In genomic region chr15:89429352-89430221, GRCm38 (mm10) we compare ENCODE assay signal across 8 mouse cellular contexts. TPM values are rescaled to one million over a fixed set of nuclear protein-coding genes. Genes with fewer than 3 reads are reported as not detected.
DNase-seq lines count a peak whose midpoint lies in the region; ATAC-seq and TF ChIP-seq lines count a peak whose summit lies in the region.

Gene C730034F03Rik (plus strand): TSS chr15:89429589.
Gene Gm44502 (minus strand): TSS chr15:89429696.
Gene Chkb (minus strand): TSS chr15:89429908.

- H3K4me2 ChIP-seq in heart, embryonic 12.5 days = peak within 1 kb of the TSS; percentile 91
- peak within 1 kb of the TSS; percentile 73 for H3K4me2 ChIP-seq in kidney, postnatal 0 days (ENCODE audit: low read length)
- peak within 1 kb of the TSS; percentile 93 for H3K4me2 ChIP-seq in liver, embryonic 11.5 days
- H3K4me2 ChIP-seq in stomach, embryonic 14.5 days (replicated peaks; ENCODE audit: low read depth, low read length) = peak within 1 kb of the TSS; percentile 85

- peak within 1 kb of the TSS; percentile 97 for H3K27ac ChIP-seq in heart, embryonic 12.5 days (ENCODE audit: poor library complexity, severe bottlenecking)
- H3K27ac ChIP-seq in kidney, postnatal 0 days = peak within 1 kb of the TSS; percentile 96
- H3K27ac ChIP-seq in liver, embryonic 11.5 days (ENCODE audit: low read depth, low read length) = peak within 1 kb of the TSS; percentile 96
- H3K27ac ChIP-seq in stomach, embryonic 14.5 days (ENCODE audit: low read length) = peak within 1 kb of the TSS; percentile 97

- H3K4me1 ChIP-seq in heart, embryonic 12.5 days (replicated peaks) = peaks cover 37% of the 10 kb centered on the region
- peaks cover 18% of the 10 kb centered on the region; the same call in 1 of the 2 replicates for H3K4me1 ChIP-seq in kidney, postnatal 0 days (replicated peaks; ENCODE audit: insufficient read depth, low read length)
- peaks cover 11% of the 10 kb centered on the region for H3K4me1 ChIP-seq in liver, embryonic 11.5 days (replicated peaks; ENCODE audit: control insufficient read depth, insufficient read depth, low read length)
- no peaks in the 10 kb centered on the region for H3K4me1 ChIP-seq in stomach, embryonic 14.5 days (ENCODE audit: control insufficient read depth, insufficient read depth, low read length)

- no peak for TF ChIP-seq CTCF in kidney, postnatal 0 days (IDR thresholded peaks at IDR 0.05; ENCODE audit: low read depth)

- peak; percentile 97 for DNase-seq in CD4-positive helper T cell, adult 2 months (ENCODE audit: low read depth, low spot score)
- DNase-seq in brain, embryonic 18.5 days (ENCODE audit: low read depth, low spot score) = peak; percentile 90
- DNase-seq in kidney, postnatal 0 days (ENCODE audit: low spot score) = peak; percentile 96
- peak; percentile 91 for DNase-seq in liver, embryonic 11.5 days (ENCODE audit: low spot score)
- peak; percentile 94 for DNase-seq in naive thymus-derived CD4-positive, alpha-beta T cell, adult 2 months (ENCODE audit: low read depth)

- peak within 1 kb of the TSS; percentile 83 for H3K9ac ChIP-seq in heart, embryonic 12.5 days
- H3K9ac ChIP-seq in kidney, postnatal 0 days (ENCODE audit: low read depth, low read length) = peak within 1 kb of the TSS; percentile 75
- peak within 1 kb of the TSS; percentile 86 for H3K9ac ChIP-seq in liver, embryonic 11.5 days (ENCODE audit: low read depth, low read length)
- H3K9ac ChIP-seq in stomach, embryonic 14.5 days (replicated peaks; ENCODE audit: low read depth, low read length) = peak within 1 kb of the TSS; percentile 57

- H3K36me3 ChIP-seq in heart, embryonic 12.5 days = peaks cover 26% of the 10 kb centered on the region
- H3K36me3 ChIP-seq in kidney, postnatal 0 days (ENCODE audit: insufficient read depth, low read length) = peaks cover 9% of the 10 kb centered on the region; the same call in 1 of the 2 replicates
- H3K36me3 ChIP-seq in liver, embryonic 11.5 days (ENCODE audit: control insufficient read depth, insufficient read depth, low read length) = peaks cover 7% of the 10 kb centered on the region; the same call in 1 of the 2 replicates
- peaks cover 15% of the 10 kb centered on the region for H3K36me3 ChIP-seq in stomach, embryonic 14.5 days (ENCODE audit: control insufficient read depth, insufficient read depth, low read length)

- H3K27me3 ChIP-seq in heart, embryonic 12.5 days (replicated peaks) = no peaks in the 10 kb centered on the region
- H3K27me3 ChIP-seq in kidney, postnatal 0 days (ENCODE audit: insufficient read depth, low read length) = no peaks in the 10 kb centered on the region
- H3K27me3 ChIP-seq in liver, embryonic 11.5 days (replicated peaks; ENCODE audit: control insufficient read depth, insufficient read depth, low read length) = no peaks in the 10 kb centered on the region
- H3K27me3 ChIP-seq in stomach, embryonic 14.5 days (ENCODE audit: control insufficient read depth, insufficient read depth, low read length) = no peaks in the 10 kb centered on the region

- no peaks in the 10 kb centered on the region for H3K9me3 ChIP-seq in heart, embryonic 12.5 days (replicated peaks)
- H3K9me3 ChIP-seq in kidney, postnatal 0 days (replicated peaks; ENCODE audit: low read length) = no peaks in the 10 kb centered on the region
- no peaks in the 10 kb centered on the region for H3K9me3 ChIP-seq in liver, embryonic 11.5 days (ENCODE audit: control insufficient read depth, low read length)
- no peaks in the 10 kb centered on the region for H3K9me3 ChIP-seq in stomach, embryonic 14.5 days (ENCODE audit: control insufficient read depth, low read depth, low read length)

- WGBS in heart, embryonic 12.5 days = under 1% methylated on average over 70 of the region's 70 CpGs
- under 1% methylated on average over 70 of the region's 70 CpGs for WGBS in kidney, postnatal 0 days
- under 1% methylated on average over 70 of the region's 70 CpGs for WGBS in liver, embryonic 11.5 days
- WGBS in stomach, embryonic 14.5 days = under 1% methylated on average over 68 of the region's 70 CpGs

- H3K4me3 ChIP-seq in heart, embryonic 12.5 days = peak within 1 kb of the TSS; percentile 74
- H3K4me3 ChIP-seq in kidney, postnatal 0 days (replicated peaks; ENCODE audit: low read depth, low read length) = peak within 1 kb of the TSS; percentile 68
- peak within 1 kb of the TSS; percentile 76 for H3K4me3 ChIP-seq in liver, embryonic 11.5 days (ENCODE audit: low read depth, low read length)
- peak within 1 kb of the TSS; percentile 78 for H3K4me3 ChIP-seq in stomach, embryonic 14.5 days (ENCODE audit: low read depth, low read length)

- ATAC-seq in erythroid progenitor cell, adult 5-6 weeks (replicated peaks; ENCODE audit: low FRiP score, poor library complexity, severe bottlenecking) = peak; percentile 91
- ATAC-seq in heart, embryonic 12.5 days (ENCODE audit: insufficient number of reproducible peaks, low FRiP score) = peak; percentile 93
- ATAC-seq in kidney, postnatal 0 days (replicated peaks; ENCODE audit: low FRiP score, low read depth) = peak; percentile 91
- ATAC-seq in liver, embryonic 11.5 days (replicated peaks; ENCODE audit: low FRiP score) = peak; percentile 90
- peak; percentile 92 for ATAC-seq in stomach, embryonic 14.5 days (ENCODE audit: insufficient number of reproducible peaks, insufficient read depth, low FRiP score, low read depth)

RNA-seq across cellular contexts. Expression of gene C730034F03Rik, which starts in this region (rescaled TPM):
- total RNA-seq in erythroid progenitor cell, adult 5-6 weeks (2015; ENCODE audit: low replicate concordance) = 2.5 and 7.2 TPM in 2 replicates
- total RNA-seq in erythroid progenitor cell, adult 5-6 weeks (2017; ENCODE audit: low replicate concordance) = 6.0 TPM in 1 of 2 replicates, not detected in the other
- 2.9 and 3.4 TPM in 2 replicates for polyA plus RNA-seq in heart, embryonic 12.5 days (2016; fragmentation: Nextera tagmentation; extraction: Ambion mirVana)
- polyA plus RNA-seq in kidney, postnatal 0 days (2015; fragmentation: Nextera tagmentation; extraction: Ambion mirVana) = 1.5 and 1.7 TPM in 2 replicates
- polyA plus RNA-seq in liver, embryonic 11.5 days (2014; fragmentation: Nextera tagmentation; extraction: Ambion mirVana) = 2.0 and 2.8 TPM in 2 replicates
- 2.4 and 3.5 TPM in 2 replicates for polyA plus RNA-seq in stomach, embryonic 14.5 days (2014; fragmentation: Nextera tagmentation; extraction: Ambion mirVana)

RNA-seq across cellular contexts. Expression of gene Gm44502, which starts in this region (rescaled TPM):
- 3.4 TPM in 1 of 2 replicates, not detected in the other for total RNA-seq in erythroid progenitor cell, adult 5-6 weeks (2015; ENCODE audit: low replicate concordance)
- total RNA-seq in erythroid progenitor cell, adult 5-6 weeks (2017; ENCODE audit: low replicate concordance) = 0.51 TPM in 1 of 2 replicates, not detected in the other
- 0.59 and 0.68 TPM in 2 replicates for polyA plus RNA-seq in heart, embryonic 12.5 days (2016; fragmentation: Nextera tagmentation; extraction: Ambion mirVana)
- polyA plus RNA-seq in kidney, postnatal 0 days (2015; fragmentation: Nextera tagmentation; extraction: Ambion mirVana) = not detected in 2 replicates
- not detected in 2 replicates for polyA plus RNA-seq in liver, embryonic 11.5 days (2014; fragmentation: Nextera tagmentation; extraction: Ambion mirVana)
- polyA plus RNA-seq in stomach, embryonic 14.5 days (2014; fragmentation: Nextera tagmentation; extraction: Ambion mirVana) = not detected in 2 replicates

RNA-seq across cellular contexts. Expression of gene Chkb, which starts in this region (rescaled TPM):
- total RNA-seq in erythroid progenitor cell, adult 5-6 weeks (2015; ENCODE audit: low replicate concordance) = 101 and 115 TPM in 2 replicates
- total RNA-seq in erythroid progenitor cell, adult 5-6 weeks (2017; ENCODE audit: low replicate concordance) = 44.9 and 46.9 TPM in 2 replicates
- polyA plus RNA-seq in heart, embryonic 12.5 days (2016; fragmentation: Nextera tagmentation; extraction: Ambion mirVana) = 59.6 and 67.0 TPM in 2 replicates
- 64.5 and 65.1 TPM in 2 replicates for polyA plus RNA-seq in kidney, postnatal 0 days (2015; fragmentation: Nextera tagmentation; extraction: Ambion mirVana)
- 43.5 and 47.5 TPM in 2 replicates for polyA plus RNA-seq in liver, embryonic 11.5 days (2014; fragmentation: Nextera tagmentation; extraction: Ambion mirVana)
- 52.2 and 54.5 TPM in 2 replicates for polyA plus RNA-seq in stomach, embryonic 14.5 days (2014; fragmentation: Nextera tagmentation; extraction: Ambion mirVana)

Comparison
In these comparisons a context has a peak if more than half of its experiments do, and no peak if none do; other contexts are left out.
1. Peak in every context shown above with its lines: DNase-seq, ATAC-seq, H3K4me3 ChIP-seq and H3K27ac ChIP-seq.